Mouse (Mus musculus) kidney, adult 9 months (tissue): ENCODE measurements around the gene Serpina3a.
"Not testable (repeated sequence)": the region's sequence is repeated elsewhere in the genome, so short reads cannot be mapped to it uniquely, and the experiment has no call there.

Source experiments
- DNase-seq: peaks from one replicate; pipeline ENCODE4 v3.0.0; 2022

Gene Serpina3a

GRCm38 (mm10) chr12:104112333-104112732, at the start of gene Serpina3a:
Gene Serpina3a, plus strand, starts transcription at chr12:104112724.
- not testable (repeated sequence) for DNase-seq

- DNase-seq = no peak
Measured at GRCm38 (mm10) chr12:104064532-104064931, 48.0 kb upstream of the Serpina3a start.

- DNase-seq = no peak
Measured at GRCm38 (mm10) chr12:104064996-104065395, 47.5 kb upstream of the Serpina3a start.

GRCm38 (mm10) chr12:104066241-104066640, 46.3 kb upstream of the Serpina3a start:
- peak; percentile 66 for DNase-seq

- DNase-seq = peak; percentile 41
Measured at GRCm38 (mm10) chr12:104067549-104067948, 45.0 kb upstream of the Serpina3a start.

- peak; percentile 75 for DNase-seq
Measured at GRCm38 (mm10) chr12:104069620-104070019, 42.9 kb upstream of the Serpina3a start.

- no peak for DNase-seq
Measured at GRCm38 (mm10) chr12:104071708-104072107, 40.8 kb upstream of the Serpina3a start.

GRCm38 (mm10) chr12:104072286-104072685, 40.2 kb upstream of the Serpina3a start:
- DNase-seq = no peak

GRCm38 (mm10) chr12:104090119-104090518, 22.4 kb upstream of the Serpina3a start:
- DNase-seq = no peak

- DNase-seq = no peak
Measured at GRCm38 (mm10) chr12:104091303-104091702, 21.2 kb upstream of the Serpina3a start.

- no peak for DNase-seq
Measured at GRCm38 (mm10) chr12:104100768-104101167, 11.8 kb upstream of the Serpina3a start, which contains the start of gene Serpina5. Gene Serpina5, plus strand, starts transcription at chr12:104101113.

GRCm38 (mm10) chr12:104105847-104106246, 6.7 kb upstream of the Serpina3a start:
- DNase-seq = no peak

GRCm38 (mm10) chr12:104106919-104107318, 5.6 kb upstream of the Serpina3a start:
- no peak for DNase-seq

GRCm38 (mm10) chr12:104108507-104108906, 4.0 kb upstream of the Serpina3a start:
- peak; percentile 79 for DNase-seq

GRCm38 (mm10) chr12:104114921-104115579, 2.5 kb downstream of the Serpina3a start:
- DNase-seq = no peak

- no peak for DNase-seq
Measured at GRCm38 (mm10) chr12:104123097-104123496, 10.6 kb downstream of the Serpina3a start.

GRCm38 (mm10) chr12:104123996-104124395, 11.5 kb downstream of the Serpina3a start:
- DNase-seq = no peak

- DNase-seq = no peak
Measured at GRCm38 (mm10) chr12:104125021-104125560, 12.6 kb downstream of the Serpina3a start.

GRCm38 (mm10) chr12:104127696-104128095, 15.2 kb downstream of the Serpina3a start, which contains the start of gene Serpina3b:
Gene Serpina3b, plus strand, starts transcription at chr12:104127996.
- DNase-seq = no peak

GRCm38 (mm10) chr12:104131041-104131440, 18.5 kb downstream of the Serpina3a start:
- DNase-seq = no peak

- DNase-seq = no peak
Measured at GRCm38 (mm10) chr12:104138216-104138615, 25.7 kb downstream of the Serpina3a start.

- DNase-seq = peak; percentile 15
Measured at GRCm38 (mm10) chr12:104140543-104141103, 28.1 kb downstream of the Serpina3a start.

- no peak for DNase-seq
Measured at GRCm38 (mm10) chr12:104141506-104141905, 29.0 kb downstream of the Serpina3a start.

GRCm38 (mm10) chr12:104142427-104142826, 29.9 kb downstream of the Serpina3a start:
- DNase-seq = no peak
